Mouse (Mus musculus) hematopoietic stem cell, adult 5-6 weeks (primary cell): ENCODE data around the gene Thada. TPM values are rescaled to one million over a fixed set of nuclear protein-coding genes. Genes with fewer than 3 reads are reported as not detected.

Experiments used
- ATAC-seq, 2 experiments: fragments of 125-278 bp in 1 of 2; replicated peaks in 1 of 2; 2 replicates each; pipeline ENCODE4 v1.8.0; 2016 to 2017; ENCODE audit warnings: inconsistent platforms in 2 of 2, mild to moderate bottlenecking in 2 of 2, moderate number of reproducible peaks in 2 of 2, low read depth in 1 of 2, moderate TSS enrichment in 1 of 2; ENCODE audit not compliant: low FRiP score in 2 of 2, poor library complexity in 2 of 2, severe bottlenecking in 2 of 2, insufficient read depth in 1 of 2, low TSS enrichment in 1 of 2
- total RNA-seq: library from RNA; stranded (forward); fragments of 172-1452, 232-1000 nt; gene quantifications from 2 replicates; pipeline ENCODE4 v1.2.3, GENCODE M21; 2017

The Thada gene
- total RNA-seq, 1 experiment from 2014 or later = 29.8 TPM

DNA sequence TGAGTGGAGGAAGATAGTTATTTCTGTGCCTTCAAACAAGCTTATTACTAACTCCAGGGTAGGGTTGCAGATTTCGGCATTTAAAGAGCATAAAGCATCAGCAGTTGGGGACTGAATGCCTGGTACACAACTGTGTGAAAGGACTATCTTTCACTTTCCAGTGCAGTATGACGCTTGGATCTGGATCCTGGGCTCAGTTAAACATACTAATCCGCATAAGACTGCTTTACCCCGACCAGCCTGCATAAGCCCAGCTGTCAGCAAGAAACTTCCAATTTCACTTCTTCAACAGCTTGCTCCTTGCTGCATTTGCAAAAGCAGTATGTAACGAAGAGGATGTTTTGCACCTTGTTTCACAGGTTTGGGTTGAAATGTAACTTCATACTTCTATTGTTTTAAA lies 202.4 kb downstream of the Thada start:
- no peak for ATAC-seq

DNA sequence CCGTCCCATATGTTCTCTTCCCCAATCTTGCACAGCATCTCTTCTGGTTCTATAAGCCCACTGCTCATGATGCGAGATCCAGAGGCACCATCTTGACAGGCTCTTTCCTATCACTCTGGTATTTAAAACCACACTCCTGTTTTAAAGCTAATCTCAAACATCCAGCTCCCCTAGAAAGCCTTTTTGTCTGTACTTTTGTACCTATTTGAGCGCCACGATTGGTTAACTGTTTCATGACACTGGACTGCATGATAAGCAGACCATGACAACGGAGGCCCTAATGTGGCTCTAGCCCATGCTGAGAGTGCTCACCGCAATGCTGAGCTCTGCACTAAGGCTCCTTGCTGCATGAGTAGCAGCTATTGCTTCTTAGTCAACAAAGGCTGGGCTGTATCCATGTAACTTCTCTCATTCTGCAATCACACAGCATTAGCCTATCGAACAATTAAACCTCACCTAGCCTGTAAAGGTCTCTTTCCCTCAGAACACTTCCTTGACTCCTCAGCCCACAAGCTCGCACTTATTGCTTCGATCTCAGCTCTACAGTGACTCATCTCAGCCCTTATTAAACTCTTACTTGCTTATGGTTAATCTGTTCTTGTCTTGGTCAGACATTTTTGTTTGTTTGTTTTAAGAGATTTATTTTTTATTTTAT lies 203.6 kb downstream of the Thada start:
- ATAC-seq = peak in 1 of 2 experiments; percentile 16; a peak in 1 of 4 replicates

DNA sequence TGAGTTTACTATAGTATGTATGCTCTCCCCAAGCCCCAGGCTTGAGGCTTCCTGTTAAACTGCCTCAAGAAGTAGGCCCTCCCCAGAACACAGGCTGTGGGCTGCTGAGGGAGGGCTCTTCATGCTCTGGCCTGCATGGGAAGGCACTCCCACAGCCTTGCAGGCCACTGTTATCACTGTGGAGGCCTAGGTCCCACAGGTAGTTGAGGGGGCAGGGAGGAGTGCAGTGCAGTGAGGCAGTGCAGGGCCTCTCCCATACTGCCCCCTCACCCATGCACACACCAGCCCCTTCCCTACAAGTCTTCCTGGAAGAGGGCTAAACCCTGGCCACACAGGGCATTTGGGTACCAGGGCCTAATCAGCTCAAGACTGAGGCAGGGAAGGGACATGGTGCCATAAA lies 205.0 kb downstream of the Thada start:
- ATAC-seq = peak in 1 of 2 experiments; percentile 18; a peak in 1 of 4 replicates

DNA sequence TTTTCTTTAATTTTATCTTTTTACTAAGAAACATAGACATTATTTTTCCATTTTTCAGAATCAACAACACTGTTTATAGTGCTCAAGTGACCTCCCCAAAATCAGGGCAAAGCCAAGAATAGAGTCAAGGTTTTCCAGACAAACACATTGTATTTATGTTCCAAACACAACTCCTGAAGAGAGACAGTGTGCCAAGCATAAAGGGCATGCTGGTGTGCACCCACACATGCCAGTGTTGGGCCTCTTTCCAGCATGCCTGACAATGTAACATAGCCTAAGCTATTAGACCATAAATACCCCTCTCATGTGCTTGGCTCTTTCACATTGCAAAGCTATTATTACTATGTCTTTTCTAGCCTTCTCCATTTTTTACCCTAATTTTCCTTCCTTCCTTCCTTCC lies 205.8 kb downstream of the Thada start:
- ATAC-seq = no peak

DNA sequence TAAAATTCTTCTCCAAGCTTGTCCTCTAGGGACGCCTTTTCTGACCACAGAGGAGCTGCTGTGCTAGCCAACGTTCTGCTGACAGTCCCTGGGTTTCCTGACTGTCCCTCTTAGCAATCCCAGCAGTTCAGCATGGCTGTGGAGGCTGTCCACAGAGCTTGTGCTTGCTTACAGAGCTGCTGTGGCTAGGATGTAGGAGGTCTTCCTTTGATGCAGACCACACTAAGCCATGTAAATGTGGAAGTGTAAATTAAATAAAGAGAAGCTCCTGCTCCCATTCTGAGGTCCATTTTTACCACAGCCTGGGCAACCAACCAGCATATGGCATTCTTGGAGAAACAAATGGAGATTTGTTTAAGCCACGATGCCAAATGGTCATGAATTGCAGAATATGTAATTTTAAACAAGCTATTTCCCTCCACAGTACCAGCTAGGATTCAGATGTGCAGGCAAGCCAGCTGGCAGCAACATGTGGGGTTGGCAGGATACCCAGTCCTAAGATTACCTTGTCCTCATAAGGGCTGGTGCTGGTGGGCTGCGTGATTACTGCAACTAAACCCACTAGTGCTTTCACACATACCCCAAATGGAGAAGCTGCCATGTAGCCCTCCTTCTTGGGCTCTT lies 207.3 kb downstream of the Thada start:
- ATAC-seq = peak; percentile 22 to 33; a peak in 2 of 4 replicates

DNA sequence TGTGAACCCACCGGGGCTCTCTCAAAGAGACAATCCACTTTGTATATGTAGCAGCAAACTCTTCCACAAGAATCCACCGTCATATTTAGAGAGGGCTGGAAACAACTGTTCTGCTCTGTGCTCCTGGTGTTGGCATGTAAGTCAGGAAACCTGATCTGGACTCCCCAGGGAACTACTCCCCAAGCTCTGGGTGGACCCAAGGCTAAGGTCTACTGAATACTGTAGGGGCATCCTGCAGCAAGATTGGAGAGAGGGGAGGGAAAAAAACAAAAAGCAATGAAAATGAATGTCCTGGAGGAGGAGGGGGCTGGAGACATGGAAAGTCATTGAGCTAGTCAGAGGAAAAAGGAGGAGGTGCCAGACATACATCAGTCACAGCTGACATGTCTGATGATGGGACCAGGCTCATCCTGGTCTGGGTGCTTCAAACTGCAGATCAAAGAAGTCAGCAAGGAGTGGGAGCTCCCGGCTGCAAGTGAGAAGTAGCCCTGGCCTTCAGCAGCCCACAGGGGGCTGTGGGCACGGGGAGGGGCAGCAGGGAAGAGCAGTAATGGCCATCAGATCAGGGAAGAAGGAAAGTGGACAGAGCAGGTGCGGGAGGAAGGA lies 208.0 kb downstream of the Thada start:
- ATAC-seq = no peak

DNA sequence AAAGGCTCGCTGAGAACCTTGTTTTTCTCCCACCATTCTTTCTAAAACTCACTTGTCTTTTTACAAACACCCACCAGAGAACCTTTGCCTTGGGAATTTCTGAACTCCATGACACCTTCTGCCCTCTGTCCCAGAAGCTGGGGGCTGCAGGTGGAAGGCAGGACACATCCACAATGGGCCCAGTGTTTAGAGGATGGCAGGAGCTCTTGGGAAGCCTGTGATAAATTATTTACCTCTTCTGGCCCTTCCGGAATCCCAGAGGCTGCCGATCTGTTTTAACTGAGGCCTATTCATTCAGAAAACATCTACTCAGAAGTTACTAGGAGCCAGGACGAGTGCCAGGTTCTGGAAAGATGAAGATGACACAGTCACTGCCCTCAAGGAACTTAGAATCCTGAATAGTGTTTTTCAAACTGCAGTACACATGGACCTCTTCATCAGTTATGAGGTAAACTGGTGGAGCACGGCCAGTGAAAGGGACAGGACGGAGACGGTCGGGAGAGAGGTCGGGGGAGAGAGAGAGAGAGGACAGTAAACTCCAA lies 209.7 kb downstream of the Thada start:
- ATAC-seq = no peak

DNA sequence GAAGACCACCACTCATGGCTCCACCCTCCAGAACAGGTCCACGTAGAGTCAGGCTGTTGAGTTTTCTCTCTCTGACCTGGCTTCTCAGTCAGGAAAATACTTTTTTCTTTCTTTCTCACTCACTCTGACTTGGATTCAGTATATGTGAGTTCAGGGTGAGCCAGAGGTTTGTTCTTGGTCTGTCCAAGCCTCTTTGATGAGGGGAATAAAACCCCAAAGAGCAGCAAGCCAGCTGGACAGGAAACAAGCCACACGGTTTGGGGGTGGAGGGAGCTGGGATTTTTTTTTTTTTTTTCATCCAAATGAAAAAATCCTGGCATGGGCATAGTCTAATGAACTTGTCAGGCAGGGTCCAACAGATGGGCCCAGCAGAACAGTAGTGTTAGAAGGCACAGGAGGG lies 210.2 kb downstream of the Thada start:
- ATAC-seq = no peak

DNA sequence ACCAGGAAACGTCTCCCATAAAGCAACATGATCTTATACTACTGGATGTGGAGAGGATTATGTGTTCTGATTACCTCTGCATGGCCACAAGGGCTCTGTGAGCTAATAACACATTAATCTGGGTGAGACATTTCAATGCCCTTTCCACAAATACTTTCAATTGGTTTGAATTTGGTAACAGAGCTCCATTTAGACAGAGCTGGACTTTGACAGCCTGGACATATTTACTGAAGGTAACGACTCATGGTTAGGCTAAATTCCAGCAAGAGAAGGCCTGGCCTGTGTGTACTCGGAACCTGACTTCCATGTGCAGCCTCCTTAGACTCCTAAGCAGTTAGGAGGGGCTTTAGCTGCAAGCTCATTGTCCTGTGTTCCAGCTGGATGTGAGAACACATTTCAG lies 214.6 kb downstream of the Thada start:
- ATAC-seq = no peak

DNA sequence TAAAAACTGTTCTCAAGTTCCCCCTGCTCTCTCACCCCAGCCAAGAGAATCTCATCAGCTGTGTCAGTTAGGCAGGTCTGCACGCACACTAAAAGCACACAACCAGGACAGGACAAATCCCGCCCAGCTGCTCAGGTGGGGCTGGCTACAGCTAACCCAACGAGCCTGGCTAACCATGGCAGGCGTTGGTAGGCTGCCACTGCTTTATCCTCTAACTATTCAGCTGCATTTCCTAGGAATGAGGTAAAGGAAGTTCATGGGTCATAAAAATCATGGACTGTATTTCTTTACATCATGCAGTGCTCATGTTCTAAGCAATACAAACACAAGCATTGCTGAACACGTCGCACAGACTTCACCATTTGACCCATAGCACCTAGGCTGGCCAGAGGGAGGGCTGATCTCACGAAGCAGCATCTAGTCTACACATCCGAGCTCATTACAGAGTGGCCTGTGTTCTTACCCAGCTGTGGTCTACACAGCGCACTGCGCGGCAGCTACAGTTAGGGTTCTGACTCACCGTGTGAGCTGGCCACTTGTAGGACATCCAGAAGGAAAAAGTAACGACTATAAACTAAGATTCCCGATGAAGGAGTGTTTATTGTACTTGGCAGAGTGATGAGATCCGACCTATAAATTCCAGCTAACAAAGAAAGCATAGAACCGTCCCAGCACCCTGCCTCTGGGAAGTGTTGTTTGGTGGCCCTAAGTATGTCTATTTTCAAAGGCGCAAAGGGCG lies 221.7 kb downstream of the Thada start:
- ATAC-seq = no peak

DNA sequence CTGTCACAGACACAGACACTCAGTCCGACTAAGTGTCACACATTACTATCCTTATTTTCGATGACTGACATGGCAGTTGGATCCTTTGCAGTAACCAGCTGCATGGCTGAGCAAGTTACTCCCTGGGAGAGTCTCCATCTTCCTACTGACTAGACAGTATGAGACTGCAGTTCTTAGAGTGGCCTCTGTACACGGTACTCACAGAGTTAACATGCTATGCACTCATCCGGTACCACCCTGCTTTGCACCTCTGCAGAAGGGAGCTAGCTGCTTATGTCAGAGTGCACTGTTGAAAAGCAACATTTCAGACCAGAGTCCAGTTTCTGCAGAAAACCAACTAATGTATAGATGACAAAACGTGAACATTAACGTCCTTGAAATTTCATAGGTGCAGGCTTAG lies 222.2 kb downstream of the Thada start:
- no peak for ATAC-seq

DNA sequence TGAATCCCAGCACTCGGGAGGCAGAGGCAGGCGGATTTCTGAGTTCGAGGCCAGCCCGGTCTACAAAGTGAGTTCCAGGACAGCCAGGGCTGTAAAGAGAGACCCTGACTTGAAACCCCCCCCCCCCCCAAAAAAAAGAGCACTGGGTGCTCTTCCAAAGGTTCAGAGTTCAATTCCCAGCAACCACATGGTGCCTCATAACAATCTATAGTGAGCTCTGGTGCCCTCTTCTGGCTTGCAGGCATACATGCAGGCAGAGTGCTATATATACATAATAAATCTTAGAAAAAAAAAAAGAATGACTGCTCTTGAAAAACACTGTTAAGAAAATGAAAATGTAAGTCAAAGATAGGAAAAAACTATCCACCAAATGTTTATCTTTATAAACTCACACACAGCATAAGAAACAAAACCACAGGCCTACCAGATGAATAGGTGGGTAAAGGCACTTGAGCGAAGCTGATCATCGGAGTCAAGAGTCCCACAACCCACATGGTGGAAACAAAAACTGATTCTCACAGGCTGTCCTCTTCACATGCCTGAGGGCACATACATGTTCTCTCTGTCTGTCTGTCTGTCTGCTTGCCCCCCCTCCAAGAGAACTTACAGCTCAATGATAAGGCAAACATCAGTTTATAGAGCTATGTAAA lies 224.6 kb downstream of the Thada start:
- no peak for ATAC-seq

DNA sequence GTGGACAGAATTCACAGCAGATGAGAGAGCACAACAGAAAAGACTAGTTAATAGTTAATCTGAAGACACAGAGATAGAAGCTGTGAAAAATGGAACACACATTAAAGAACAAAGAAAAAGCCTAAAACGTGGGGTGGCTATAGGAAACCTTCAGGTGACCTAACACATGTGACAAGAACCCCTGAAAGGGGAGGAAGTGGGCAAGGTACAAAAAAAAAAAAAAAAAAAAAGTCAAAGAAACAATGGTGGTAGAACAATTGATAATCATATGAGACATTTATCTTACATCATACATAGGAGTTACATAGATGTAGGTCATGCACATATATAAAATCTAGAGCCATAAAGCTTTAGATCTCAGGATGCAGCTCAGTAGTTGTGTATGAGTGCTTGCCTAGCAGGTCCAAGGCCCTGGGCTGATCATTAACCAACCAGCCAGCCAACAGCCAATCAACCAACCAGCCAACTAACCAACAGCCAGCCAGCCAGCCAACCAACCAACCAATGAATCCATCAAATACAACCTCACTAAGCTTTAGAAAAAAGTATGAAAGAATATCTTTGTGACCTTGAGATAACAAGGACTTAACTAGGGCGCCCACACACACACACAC lies 226.2 kb downstream of the Thada start:
- ATAC-seq = no peak

DNA sequence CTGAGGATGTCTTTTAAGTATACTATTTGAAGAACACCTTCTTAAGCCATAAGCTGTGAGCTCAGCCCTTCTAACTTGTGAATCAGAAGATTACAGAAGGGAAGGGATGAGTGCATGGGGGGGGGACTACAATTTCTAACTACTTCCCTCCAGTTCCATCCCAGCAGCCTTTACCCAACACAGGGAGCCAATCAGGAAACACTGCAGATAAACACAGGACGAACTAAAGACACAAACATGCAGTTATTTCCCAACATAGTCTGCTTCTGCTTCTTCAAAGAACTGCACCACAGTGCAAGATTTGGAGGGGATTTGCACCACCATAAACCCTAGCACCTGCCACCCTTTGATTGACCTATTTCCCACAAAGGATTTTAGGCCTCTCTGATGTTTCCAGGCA lies 227.8 kb downstream of the Thada start:
- ATAC-seq = peak in 1 of 2 experiments; percentile 47; a peak in 1 of 4 replicates

DNA sequence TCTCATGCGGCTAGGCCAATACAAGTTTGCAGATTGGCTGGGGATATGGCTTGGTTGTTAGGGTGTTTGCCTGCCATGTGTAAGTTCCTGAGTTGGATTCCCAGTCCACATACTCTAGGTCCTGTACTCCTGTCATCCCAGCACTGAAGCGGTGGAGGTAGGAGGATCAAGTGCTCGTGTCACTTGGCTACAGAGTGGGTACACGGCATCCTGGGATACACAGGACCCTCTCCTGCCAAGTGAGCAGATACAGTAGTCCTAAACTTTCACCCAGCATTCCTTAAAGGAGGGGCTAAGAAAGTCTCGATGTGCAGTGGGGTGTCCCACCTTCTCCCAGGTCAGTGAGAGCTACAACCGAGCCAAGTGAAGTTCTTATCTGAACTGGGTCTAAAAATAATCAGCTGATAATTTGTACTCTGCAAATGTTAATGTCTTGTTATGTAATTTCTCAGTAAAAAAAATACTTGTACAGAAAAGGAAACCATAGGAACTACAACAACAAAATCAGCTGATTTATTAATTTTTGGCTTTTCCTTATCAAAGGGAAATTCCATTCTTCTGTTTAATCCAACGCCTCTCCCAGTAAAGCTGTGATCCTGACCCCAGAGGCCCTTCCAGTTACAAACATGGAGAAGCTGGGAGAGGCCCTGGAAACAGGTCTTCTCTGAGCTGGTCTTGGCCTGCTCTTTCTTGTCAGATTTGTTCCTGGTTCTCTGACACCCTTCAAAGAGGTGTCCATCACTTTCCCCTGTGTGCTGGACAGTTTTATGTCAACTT lies 229.0 kb downstream of the Thada start:
- ATAC-seq = no peak

DNA sequence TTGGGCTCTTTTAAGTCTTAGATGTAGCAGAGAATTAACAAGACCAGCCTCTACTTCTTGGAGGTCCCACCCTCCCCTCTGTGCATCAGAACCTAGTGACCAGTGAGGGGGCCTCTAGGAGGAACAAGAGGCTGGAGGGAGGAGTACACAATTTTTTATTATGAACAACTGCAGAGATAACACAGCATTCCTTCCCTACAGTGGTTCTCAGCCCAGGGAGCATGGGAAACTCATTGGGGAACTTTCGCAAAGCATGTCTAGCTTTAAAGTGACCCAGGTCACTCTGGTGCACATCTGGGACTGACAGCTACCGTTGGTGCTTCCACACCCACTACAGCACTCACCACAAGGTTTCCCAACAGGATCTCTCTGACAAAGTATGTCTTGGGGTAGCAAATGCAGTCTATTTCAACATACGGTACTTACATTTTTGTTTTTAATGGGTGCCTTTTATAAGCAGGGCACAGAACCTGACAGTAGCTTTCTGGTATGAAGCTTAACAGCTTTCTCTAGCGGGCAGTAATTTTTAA lies 230.5 kb downstream of the Thada start:
- ATAC-seq = peak; percentile 40 to 70; a peak in 3 of 4 replicates
